ENCODE assay signal across 15 mouse cellular contexts in the genomic region with DNA sequence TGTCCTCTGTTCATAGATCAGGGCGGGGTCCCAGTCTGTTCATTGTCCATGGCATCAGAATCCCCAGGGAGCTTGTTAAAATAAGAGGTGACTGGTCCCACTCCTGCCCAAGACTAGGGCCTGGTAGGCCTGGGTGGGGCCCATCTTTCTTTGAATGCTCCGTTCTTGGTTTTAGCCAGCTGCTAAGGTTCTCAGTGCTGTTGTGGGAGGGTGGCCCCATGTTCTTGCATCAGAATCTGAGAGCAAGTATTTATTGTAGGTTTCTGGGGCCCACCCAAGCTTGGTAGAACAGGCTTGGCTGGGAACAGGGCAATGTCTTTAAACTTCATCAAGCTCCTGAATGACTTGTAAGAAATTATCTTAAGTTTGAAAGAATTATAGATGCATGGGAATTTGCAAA.
"Had no signal": no experiment of that assay in that cellular context is flagged by ENCODE, and none has a peak within 500 bp of the region (broad histone marks: within the 10 kb centered on the region; RNA-seq: fewer than 3 reads in every experiment).

No protein-coding gene starts in this region.

- H3K4me3 ChIP-seq: limb, embryonic 15.5 days; liver, embryonic 13.5 days; megakaryocyte, embryonic 14.5 days had no signal

- H3K27me3 ChIP-seq: limb, embryonic 15.5 days; megakaryocyte, embryonic 14.5 days had no signal

- H3K9me3 ChIP-seq: limb, embryonic 15.5 days; liver, embryonic 13.5 days; megakaryocyte, embryonic 14.5 days had no signal

- H3K9ac ChIP-seq: limb, embryonic 15.5 days; liver, embryonic 13.5 days had no signal

- H3K36me3 ChIP-seq: limb, embryonic 15.5 days; liver, embryonic 13.5 days had no signal

- ATAC-seq: hindbrain, embryonic 16.5 days; inflammation-experienced regulatory T-cells, adult 6 months; midbrain, embryonic 16.5 days had no signal

- DNase-seq: kidney, postnatal 36 days; layer of hippocampus, adult 9-11 months; layer of hippocampus, postnatal 36 days; liver, embryonic 13.5 days; lung, adult 18-20 months; lung, postnatal 4 days; spleen, adult 18-20 months; thymus, adult 2 months; thymus, postnatal 25 days had no signal

- H3K27ac ChIP-seq: liver, embryonic 13.5 days had no signal

- H3K4me2 ChIP-seq: limb, embryonic 15.5 days; liver, embryonic 13.5 days; midbrain, embryonic 11.5 days had no signal
